Mouse (Mus musculus): ENCODE results near the gene Kmt2e. TPM values are rescaled to one million over a fixed set of nuclear protein-coding genes. Genes with fewer than 3 reads are reported as not detected.

The Kmt2e gene
- total and polyA plus RNA-seq, 3 experiments = 16.2 to 75.6 (median 29.3) TPM

GRCm38 (mm10) chr5:23436735-23437134 is 2.5 kb downstream of the Kmt2e start:
- peaks cover 67% of the 10 kb centered on the region for H3K79me2 ChIP-seq (ENCODE audit: control insufficient read depth, insufficient read depth, low read length, poor library complexity)
- peaks cover 0 to 40% of the 10 kb centered on the region in 2 experiments; a peak in 3 of 4 replicates for H3K36me3 ChIP-seq (ENCODE audit: control insufficient read depth in 1 of 2, insufficient read depth in 2 of 2, low read length in 2 of 2)
- peak overlapping the region; percentile 95 for H3K9ac ChIP-seq (ENCODE audit: control insufficient read depth, low read depth, low read length, poor library complexity, severe bottlenecking)
- peak overlapping the region; percentile 25 to 87 for H3K4me3 ChIP-seq (ENCODE audit: control insufficient read depth in 1 of 2, insufficient read depth in 1 of 2, low read depth in 2 of 2, low read length in 2 of 2)
- H3K4me1 ChIP-seq (ENCODE audit: control insufficient read depth in 1 of 2, insufficient read depth in 2 of 2, low read length in 2 of 2) = peaks cover 2 to 28% of the 10 kb centered on the region in 2 experiments; a peak in 3 of 4 replicates
- DNase-seq (ENCODE audit: low read depth, low spot score) = peak; percentile 43
- no peak overlapping the region for H3K27ac ChIP-seq (ENCODE audit: control insufficient read depth, low read depth, low read length)
- TF ChIP-seq POLR2AphosphoS5 (IDR thresholded peaks at IDR 0.05; ENCODE audit: borderline replicate concordance, low read depth, low read length) (no peak), HCFC1 (IDR thresholded peaks at IDR 0.05; ENCODE audit: low read depth, low read length) (no peak), MXI1 (IDR thresholded peaks at IDR 0.05; ENCODE audit: low read depth, low read length) (no peak), CHD1 (IDR thresholded peaks at IDR 0.05; ENCODE audit: low read depth, low read length) (no peak), NRF1 (IDR thresholded peaks at IDR 0.05; ENCODE audit: insufficient read depth, low read depth, low read length, poor library complexity, severe bottlenecking) (no peak), ZC3H11A (IDR thresholded peaks at IDR 0.05; ENCODE audit: low read depth, low read length) (no peak), CTCF (IDR thresholded peaks at IDR 0.05 in 2 of 3, conservative IDR thresholded peaks at IDR 0.05 in 1 of 3; ENCODE audit: control insufficient read depth in 1 of 3, insufficient read depth in 1 of 3, low read depth in 2 of 3, low read length in 3 of 3, poor library complexity in 1 of 3, severe bottlenecking in 1 of 3) (no peak), BHLHE40 (IDR thresholded peaks at IDR 0.05; ENCODE audit: borderline replicate concordance, low read depth, low read length) (no peak), MEF2A (IDR thresholded peaks at IDR 0.05; ENCODE audit: extremely low read depth, insufficient replicate concordance, low read depth, low read length, poor library complexity, severe bottlenecking) (no peak), POLR2AphosphoS2 (IDR thresholded peaks at IDR 0.05; ENCODE audit: low read length) (no peak), ETS1 (IDR thresholded peaks at IDR 0.05; ENCODE audit: low read depth, low read length) (no peak), SMC3 (IDR thresholded peaks at IDR 0.05; ENCODE audit: low read depth, low read length) (no peak), ZNF384 (IDR thresholded peaks at IDR 0.05; ENCODE audit: low read depth, low read length) (no peak), JUND (IDR thresholded peaks at IDR 0.05; ENCODE audit: low read depth, low read length) (no peak), TAL1 (IDR thresholded peaks at IDR 0.05; ENCODE audit: low read length) (no peak), UBTF (IDR thresholded peaks at IDR 0.05; ENCODE audit: borderline replicate concordance, insufficient read depth, low read depth, low read length) (no peak)
- H3K27me3 ChIP-seq (ENCODE audit: control insufficient read depth in 1 of 2, insufficient read depth in 2 of 2, low read length in 2 of 2) = no peaks in the 10 kb centered on the region
- H3K9me3 ChIP-seq (replicated peaks; ENCODE audit: insufficient read depth, low read length) = no peaks in the 10 kb centered on the region

DNA sequence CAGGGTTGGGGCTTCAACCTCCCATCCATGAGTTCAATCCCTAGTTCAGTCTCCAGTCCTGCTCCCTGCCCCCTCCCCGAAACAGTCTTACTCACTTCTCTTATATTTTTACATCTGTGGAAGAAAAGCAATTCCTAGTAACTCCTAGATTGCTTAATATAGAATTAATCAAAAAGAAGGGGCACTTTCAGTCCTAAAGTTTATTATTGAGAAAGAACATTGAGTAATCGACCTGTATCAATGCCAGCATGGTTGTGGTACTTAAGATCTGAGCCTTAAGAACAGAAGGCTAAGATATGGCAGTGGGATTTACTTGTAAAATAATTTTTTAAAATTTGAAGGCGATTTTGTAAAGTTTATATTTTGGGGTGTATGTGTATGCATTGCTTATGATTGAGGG is 5.6 kb downstream of the Kmt2e start:
- H3K9me3 ChIP-seq (replicated peaks; ENCODE audit: insufficient read depth, low read length) = no peaks in the 10 kb centered on the region
- peaks cover 66% of the 10 kb centered on the region for H3K79me2 ChIP-seq (ENCODE audit: control insufficient read depth, insufficient read depth, low read length, poor library complexity)
- H3K4me3 ChIP-seq (ENCODE audit: control insufficient read depth in 1 of 2, insufficient read depth in 1 of 2, low read depth in 2 of 2, low read length in 2 of 2) = no peak overlapping the region
- no peak for TF ChIP-seq POLR2A (IDR thresholded peaks at IDR 0.05; ENCODE audit: control insufficient read depth in 1 of 2, insufficient read depth in 1 of 2, low read depth in 1 of 2, low read length in 2 of 2, poor library complexity in 1 of 2)
- no peak for TF ChIP-seq EP300 (IDR thresholded peaks at IDR 0.05; ENCODE audit: low read depth in 1 of 2, low read length in 2 of 2)
- no peak for TF ChIP-seq CHD2 (IDR thresholded peaks at IDR 0.05; ENCODE audit: low read length)
- TF ChIP-seq USF1 (IDR thresholded peaks at IDR 0.05; ENCODE audit: low read depth, low read length) = no peak
- TF ChIP-seq UBTF (IDR thresholded peaks at IDR 0.05; ENCODE audit: borderline replicate concordance, insufficient read depth, low read depth, low read length) = no peak
- TF ChIP-seq MEF2A (IDR thresholded peaks at IDR 0.05; ENCODE audit: extremely low read depth, insufficient replicate concordance, low read depth, low read length, poor library complexity, severe bottlenecking) = no peak
- no peak for TF ChIP-seq POLR2AphosphoS5 (IDR thresholded peaks at IDR 0.05; ENCODE audit: borderline replicate concordance, low read depth, low read length)
- TF ChIP-seq MYC (IDR thresholded peaks at IDR 0.05; ENCODE audit: low read depth, low read length) = no peak
- TF ChIP-seq E2F4 (IDR thresholded peaks at IDR 0.05; ENCODE audit: borderline replicate concordance, low read depth, low read length) = no peak
- no peak for TF ChIP-seq ELF1 (IDR thresholded peaks at IDR 0.05; ENCODE audit: low read depth, low read length)
- TF ChIP-seq RCOR1 (IDR thresholded peaks at IDR 0.05; ENCODE audit: low read depth, low read length) = no peak
- no peak for TF ChIP-seq MYB (IDR thresholded peaks at IDR 0.05; ENCODE audit: low read depth, low read length)
- TF ChIP-seq ZKSCAN1 (IDR thresholded peaks at IDR 0.05; ENCODE audit: low read depth, low read length) = no peak
- no peak for TF ChIP-seq MAFK (IDR thresholded peaks at IDR 0.05; ENCODE audit: borderline replicate concordance, low read depth, low read length)
- TF ChIP-seq SIN3A (IDR thresholded peaks at IDR 0.05; ENCODE audit: low read length) = no peak
- H3K9ac ChIP-seq (ENCODE audit: control insufficient read depth, low read depth, low read length, poor library complexity, severe bottlenecking) = no peak overlapping the region
- no peak for DNase-seq (ENCODE audit: low read depth, low spot score)
- H3K27me3 ChIP-seq (ENCODE audit: control insufficient read depth in 1 of 2, insufficient read depth in 2 of 2, low read length in 2 of 2) = no peaks in the 10 kb centered on the region
- peaks cover 0 to 60% of the 10 kb centered on the region in 2 experiments; a peak in 3 of 4 replicates for H3K36me3 ChIP-seq (ENCODE audit: control insufficient read depth in 1 of 2, insufficient read depth in 2 of 2, low read length in 2 of 2)
- peaks cover 12 to 47% of the 10 kb centered on the region in 2 experiments for H3K4me1 ChIP-seq (ENCODE audit: control insufficient read depth in 1 of 2, insufficient read depth in 2 of 2, low read length in 2 of 2)
- no peak overlapping the region for H3K27ac ChIP-seq (ENCODE audit: control insufficient read depth, low read depth, low read length)
